23 mouse cellular contexts compared by ENCODE assay signal in genomic region chr16:40960586-40960985, GRCm38 (mm10).
"Had no signal": no experiment of that assay in that cellular context is flagged by ENCODE, and none has a peak within 500 bp of the region (broad histone marks: within the 10 kb centered on the region; RNA-seq: fewer than 3 reads in every experiment).

No protein-coding gene starts in this region.

- ATAC-seq: hindbrain, postnatal 0 days; intestine, embryonic 16.5 days had no signal

- H3K27ac ChIP-seq: heart, adult 2 months; heart, embryonic 13.5 days; heart, embryonic 15.5 days; hindbrain, embryonic 13.5 days; hindbrain, embryonic 15.5 days; hindbrain, postnatal 0 days; kidney, embryonic 15.5 days; kidney, postnatal 0 days; left cerebral cortex, adult 2 months; limb, embryonic 10.5 days; limb, embryonic 12.5 days had no signal

- H3K4me3 ChIP-seq: heart, adult 2 months; heart, embryonic 13.5 days; heart, embryonic 15.5 days; hindbrain, embryonic 13.5 days; hindbrain, embryonic 15.5 days; kidney, embryonic 15.5 days; left cerebral cortex, adult 2 months; limb, embryonic 10.5 days; limb, embryonic 12.5 days had no signal

- H3K4me2 ChIP-seq: heart, embryonic 11.5 days; heart, embryonic 13.5 days; heart, embryonic 15.5 days; hindbrain, embryonic 13.5 days; hindbrain, embryonic 15.5 days; kidney, embryonic 15.5 days; limb, embryonic 12.5 days had no signal

- H3K36me3 ChIP-seq: heart, embryonic 13.5 days; heart, embryonic 15.5 days; hindbrain, embryonic 13.5 days; hindbrain, embryonic 15.5 days; kidney, embryonic 15.5 days; limb, embryonic 10.5 days; limb, embryonic 12.5 days had no signal

- H3K9ac ChIP-seq: heart, embryonic 13.5 days; heart, embryonic 15.5 days; hindbrain, embryonic 13.5 days; hindbrain, embryonic 15.5 days; kidney, embryonic 15.5 days; limb, embryonic 12.5 days had no signal

- H3K9me3 ChIP-seq: heart, embryonic 13.5 days; heart, embryonic 15.5 days; hindbrain, embryonic 13.5 days; hindbrain, embryonic 15.5 days; kidney, embryonic 15.5 days; limb, embryonic 10.5 days; limb, embryonic 12.5 days had no signal

- H3K4me1 ChIP-seq: heart, embryonic 15.5 days; hindbrain, embryonic 13.5 days; hindbrain, embryonic 15.5 days; kidney, embryonic 15.5 days; limb, embryonic 10.5 days had no signal

- H3K27me3 ChIP-seq: heart, embryonic 13.5 days; heart, embryonic 15.5 days; hindbrain, embryonic 13.5 days; hindbrain, embryonic 15.5 days; kidney, embryonic 15.5 days; limb, embryonic 12.5 days had no signal

- DNase-seq: gastrocnemius, postnatal 14 days; gastrocnemius, postnatal 36 days; heart, adult 11 months; heart, adult 2 months; heart, postnatal 14 days; heart, postnatal 36 days; kidney, adult 11 months; kidney, adult 2 months; kidney, adult 9 months; kidney, postnatal 14 days; kidney, postnatal 36 days had no signal
